Mouse (Mus musculus): ENCODE results near the gene Irf8. TPM values are rescaled to one million over a fixed set of nuclear protein-coding genes. Genes with fewer than 3 reads are reported as not detected.

Gene Irf8
- total RNA-seq, 1 experiment from 2014 or later, result 18.7 TPM

GRCm38 (mm10) chr8:120741815-120742530 is 5.8 kb downstream of the Irf8 start:
- no peak for ATAC-seq (replicated peaks in 1 of 2; ENCODE audit: insufficient read depth in 1 of 2, low FRiP score in 2 of 2, low TSS enrichment in 1 of 2, low read depth in 1 of 2, poor library complexity in 2 of 2, severe bottlenecking in 2 of 2)

DNA sequence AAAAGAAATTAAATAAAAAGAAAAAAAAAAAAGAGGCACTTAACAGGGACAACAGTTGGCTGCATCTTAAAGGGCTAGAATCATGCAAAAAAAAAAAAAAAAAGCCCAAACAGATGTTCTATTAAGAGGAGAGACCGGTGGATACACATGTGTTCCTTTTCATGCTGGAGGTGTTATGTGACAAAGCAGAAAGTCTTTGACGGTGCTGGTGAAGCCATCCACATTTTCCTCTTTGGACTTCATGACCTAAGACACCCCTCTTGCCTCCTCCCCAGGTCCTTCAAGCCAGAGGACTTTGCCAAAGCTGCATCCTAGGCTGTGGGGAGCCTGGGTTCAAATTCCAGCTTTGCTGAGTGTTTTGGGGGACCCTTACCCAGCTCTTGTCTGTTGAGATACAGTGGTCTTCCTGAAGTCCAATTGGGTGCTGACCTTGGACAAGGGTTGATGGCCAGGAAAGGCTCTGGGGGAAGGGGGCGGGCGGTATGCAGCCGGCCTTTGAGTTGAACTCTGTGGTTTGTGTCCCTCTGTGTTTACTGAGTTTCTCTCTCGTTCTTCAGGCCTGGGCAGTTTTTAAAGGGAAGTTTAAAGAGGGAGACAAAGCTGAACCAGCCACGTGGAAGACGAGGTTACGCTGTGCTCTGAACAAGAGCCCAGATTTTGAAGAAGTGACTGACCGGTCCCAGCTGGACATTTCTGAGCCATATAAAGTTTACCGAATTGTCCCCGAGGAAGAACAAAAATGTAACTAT is 7.2 kb downstream of the Irf8 start:
- ATAC-seq (replicated peaks in 1 of 2; ENCODE audit: insufficient read depth in 1 of 2, low FRiP score in 2 of 2, low TSS enrichment in 1 of 2, low read depth in 1 of 2, poor library complexity in 2 of 2, severe bottlenecking in 2 of 2), result no peak

- peak; percentile 44 to 46; a peak in 3 of 4 replicates for ATAC-seq (replicated peaks in 1 of 2; ENCODE audit: insufficient read depth in 1 of 2, low FRiP score in 2 of 2, low TSS enrichment in 1 of 2, low read depth in 1 of 2, poor library complexity in 2 of 2, severe bottlenecking in 2 of 2)
Measured at GRCm38 (mm10) chr8:120743898-120744290, 7.7 kb downstream of the Irf8 start.

GRCm38 (mm10) chr8:120744448-120744847 is 8.3 kb downstream of the Irf8 start:
- no peak for ATAC-seq (replicated peaks in 1 of 2; ENCODE audit: insufficient read depth in 1 of 2, low FRiP score in 2 of 2, low TSS enrichment in 1 of 2, low read depth in 1 of 2, poor library complexity in 2 of 2, severe bottlenecking in 2 of 2)

DNA sequence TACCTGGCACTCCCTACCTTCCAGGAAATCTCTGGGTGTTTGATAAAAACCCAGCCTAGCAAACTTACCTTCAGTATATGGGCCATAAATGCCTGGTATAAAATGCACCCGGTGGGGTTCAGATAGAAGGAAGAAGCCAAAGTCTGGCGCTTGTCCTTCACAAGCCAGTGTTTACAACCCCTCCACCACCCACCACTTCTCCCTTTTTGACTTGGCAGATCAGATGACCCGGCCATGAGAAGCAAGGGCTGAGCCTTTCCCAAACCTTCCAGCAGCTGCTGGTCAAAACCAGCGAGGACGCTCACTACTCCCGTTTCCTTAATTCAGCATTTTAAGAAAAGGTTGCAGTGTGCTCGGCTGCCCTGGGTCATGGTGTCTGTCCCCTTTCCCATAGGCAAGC is 9.1 kb downstream of the Irf8 start:
- no peak for ATAC-seq (replicated peaks in 1 of 2; ENCODE audit: insufficient read depth in 1 of 2, low FRiP score in 2 of 2, low TSS enrichment in 1 of 2, low read depth in 1 of 2, poor library complexity in 2 of 2, severe bottlenecking in 2 of 2)

GRCm38 (mm10) chr8:120746007-120746701 is 10.0 kb downstream of the Irf8 start:
- ATAC-seq (replicated peaks in 1 of 2; ENCODE audit: insufficient read depth in 1 of 2, low FRiP score in 2 of 2, low TSS enrichment in 1 of 2, low read depth in 1 of 2, poor library complexity in 2 of 2, severe bottlenecking in 2 of 2), result no peak

DNA sequence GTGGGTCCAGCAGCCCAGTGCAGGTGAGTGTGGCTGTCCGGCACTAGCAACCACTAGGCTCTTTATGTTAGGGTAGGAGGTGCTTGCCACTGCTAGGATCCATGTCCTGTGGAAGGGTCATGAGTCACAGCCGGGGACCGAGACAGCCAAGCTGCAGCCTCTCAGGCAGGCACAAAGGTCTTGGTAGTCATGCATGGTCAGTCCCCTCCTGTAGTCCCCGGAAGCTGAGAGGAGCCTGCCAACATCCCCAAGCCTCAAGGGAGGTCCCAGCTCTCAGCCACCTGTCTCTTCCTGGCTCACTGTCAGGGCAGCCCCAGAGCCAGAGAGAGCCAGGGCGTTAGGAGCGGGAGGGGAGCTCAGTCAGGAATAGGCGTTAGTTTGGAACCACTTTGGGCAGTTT is 11.1 kb downstream of the Irf8 start:
- no peak for ATAC-seq (replicated peaks in 1 of 2; ENCODE audit: insufficient read depth in 1 of 2, low FRiP score in 2 of 2, low TSS enrichment in 1 of 2, low read depth in 1 of 2, poor library complexity in 2 of 2, severe bottlenecking in 2 of 2)

GRCm38 (mm10) chr8:120750616-120751015 is 14.5 kb downstream of the Irf8 start:
- no peak for ATAC-seq (replicated peaks in 1 of 2; ENCODE audit: insufficient read depth in 1 of 2, low FRiP score in 2 of 2, low TSS enrichment in 1 of 2, low read depth in 1 of 2, poor library complexity in 2 of 2, severe bottlenecking in 2 of 2)

DNA sequence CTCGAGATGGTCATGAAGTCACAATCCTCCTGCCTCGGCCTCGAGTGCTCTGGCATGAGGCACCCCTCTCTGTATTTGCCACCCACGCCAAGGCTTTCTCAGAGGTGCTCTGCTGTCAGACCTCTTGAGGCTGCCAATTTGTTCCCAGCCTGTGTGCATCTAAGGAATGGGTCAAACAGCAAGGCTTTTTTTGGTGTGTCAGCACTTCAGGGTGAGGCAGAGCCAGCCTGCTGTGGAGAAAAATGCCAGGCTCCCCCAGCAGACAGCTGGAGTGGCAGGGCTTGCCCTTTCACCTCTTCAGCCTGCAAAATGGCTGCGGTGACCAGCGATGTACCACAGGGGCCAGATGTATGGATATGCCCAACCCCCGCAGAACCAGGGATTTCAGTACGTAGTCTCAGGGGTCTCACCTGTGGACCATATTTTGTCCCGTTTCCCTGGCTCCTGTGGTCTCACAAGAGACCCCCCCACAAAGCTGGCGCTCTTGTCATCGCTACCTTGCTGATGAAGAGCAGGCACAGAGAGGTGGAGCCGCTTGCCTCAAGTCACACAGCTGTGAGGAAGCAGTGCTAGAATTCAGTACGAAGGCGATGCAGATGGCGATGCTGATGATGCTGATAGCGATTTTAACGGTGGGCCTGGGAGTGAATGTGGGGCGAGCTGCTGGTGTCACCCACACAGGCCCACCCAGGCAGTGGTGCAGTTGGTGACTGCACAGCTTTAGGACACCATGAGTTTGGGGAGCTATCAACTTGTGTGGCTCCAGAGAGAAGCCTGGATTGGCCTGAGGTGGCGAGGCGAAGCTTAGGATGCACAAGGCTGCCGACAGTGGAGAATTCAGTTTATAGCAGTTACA is 15.3 kb downstream of the Irf8 start:
- ATAC-seq (replicated peaks in 1 of 2; ENCODE audit: insufficient read depth in 1 of 2, low FRiP score in 2 of 2, low TSS enrichment in 1 of 2, low read depth in 1 of 2, poor library complexity in 2 of 2, severe bottlenecking in 2 of 2), result 0 out of 4 replicates have a peak, but pooled peaks of 1 of the 2 experiments have one; percentile 14

DNA sequence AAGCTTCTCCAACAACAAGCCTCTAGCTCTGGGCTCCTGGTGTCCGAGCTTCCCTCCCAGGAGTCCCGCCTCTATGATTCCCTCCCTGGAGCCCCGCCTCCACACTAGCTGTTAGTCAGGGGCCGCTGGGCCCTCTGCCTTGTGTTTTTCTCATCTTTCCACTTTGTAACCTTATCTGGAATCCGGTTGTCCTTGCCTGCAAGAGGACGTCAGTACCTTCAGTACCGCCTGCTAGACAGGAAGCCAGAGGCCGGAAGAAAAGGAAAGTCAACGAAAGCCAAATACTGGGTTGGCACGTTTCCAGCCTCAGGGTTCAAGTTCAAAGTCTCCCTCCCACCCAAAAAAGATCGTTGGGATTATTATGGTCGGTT is 15.9 kb downstream of the Irf8 start:
- ATAC-seq (replicated peaks in 1 of 2; ENCODE audit: insufficient read depth in 1 of 2, low FRiP score in 2 of 2, low TSS enrichment in 1 of 2, low read depth in 1 of 2, poor library complexity in 2 of 2, severe bottlenecking in 2 of 2), result peak; percentile 40 to 66; a peak in 2 of 4 replicates

GRCm38 (mm10) chr8:120753476-120753875 is 17.3 kb downstream of the Irf8 start:
- ATAC-seq (replicated peaks in 1 of 2; ENCODE audit: insufficient read depth in 1 of 2, low FRiP score in 2 of 2, low TSS enrichment in 1 of 2, low read depth in 1 of 2, poor library complexity in 2 of 2, severe bottlenecking in 2 of 2), result no peak

GRCm38 (mm10) chr8:120755306-120756297 is 19.4 kb downstream of the Irf8 start:
- no peak for ATAC-seq (replicated peaks in 1 of 2; ENCODE audit: insufficient read depth in 1 of 2, low FRiP score in 2 of 2, low TSS enrichment in 1 of 2, low read depth in 1 of 2, poor library complexity in 2 of 2, severe bottlenecking in 2 of 2)

GRCm38 (mm10) chr8:120758005-120758404 is 21.8 kb downstream of the Irf8 start:
- ATAC-seq (replicated peaks in 1 of 2; ENCODE audit: insufficient read depth in 1 of 2, low FRiP score in 2 of 2, low TSS enrichment in 1 of 2, low read depth in 1 of 2, poor library complexity in 2 of 2, severe bottlenecking in 2 of 2), result no peak

DNA sequence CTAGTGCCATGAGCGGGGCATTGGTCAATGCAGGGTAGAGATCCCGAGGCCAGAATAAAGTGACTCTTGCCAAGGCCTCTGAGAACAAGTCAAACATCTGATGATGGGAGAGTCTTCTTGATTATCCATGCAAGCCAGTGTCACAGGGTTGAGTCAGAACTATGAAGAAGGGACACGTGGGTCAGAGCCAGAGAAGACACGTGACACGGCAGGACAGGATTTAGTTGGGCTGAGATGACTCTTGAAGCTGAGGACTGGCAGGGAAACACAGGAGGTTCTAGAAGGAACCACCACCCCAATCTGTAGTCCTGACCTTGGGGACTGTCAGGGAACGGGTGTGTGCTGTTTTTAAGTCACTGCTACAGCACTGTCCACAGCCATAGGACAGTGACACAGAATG is 23.7 kb downstream of the Irf8 start:
- no peak for ATAC-seq (replicated peaks in 1 of 2; ENCODE audit: insufficient read depth in 1 of 2, low FRiP score in 2 of 2, low TSS enrichment in 1 of 2, low read depth in 1 of 2, poor library complexity in 2 of 2, severe bottlenecking in 2 of 2)

- no peak for ATAC-seq (replicated peaks in 1 of 2; ENCODE audit: insufficient read depth in 1 of 2, low FRiP score in 2 of 2, low TSS enrichment in 1 of 2, low read depth in 1 of 2, poor library complexity in 2 of 2, severe bottlenecking in 2 of 2)
Measured at GRCm38 (mm10) chr8:120760341-120761215, 24.4 kb downstream of the Irf8 start.

All from hematopoietic stem cell, adult 5-6 weeks (primary cell).